Mouse (Mus musculus) thymus, postnatal 14 days (tissue): ENCODE measurements around the gene Ceacam18.
A peak's percentile ranks its signal among the peaks of the same experiment; 100 is the strongest.
"Not testable (repeated sequence)": the region's sequence is repeated elsewhere in the genome, so short reads cannot be mapped to it uniquely, and the experiment has no call there.

Experiments
- DNase-seq: peaks from one replicate; pipeline ENCODE4 v3.0.0; 2021

Gene Ceacam18

GRCm38 (mm10) chr7:43671064-43671808 lies 36.7 kb downstream of the Ceacam18 start:
- no peak for DNase-seq

GRCm38 (mm10) chr7:43671809-43672580 lies 37.5 kb downstream of the Ceacam18 start, which contains the start of gene Ctu1:
TSS of gene Ctu1 (plus strand) at chr7:43672016.
- peak; percentile 88 for DNase-seq

DNA sequence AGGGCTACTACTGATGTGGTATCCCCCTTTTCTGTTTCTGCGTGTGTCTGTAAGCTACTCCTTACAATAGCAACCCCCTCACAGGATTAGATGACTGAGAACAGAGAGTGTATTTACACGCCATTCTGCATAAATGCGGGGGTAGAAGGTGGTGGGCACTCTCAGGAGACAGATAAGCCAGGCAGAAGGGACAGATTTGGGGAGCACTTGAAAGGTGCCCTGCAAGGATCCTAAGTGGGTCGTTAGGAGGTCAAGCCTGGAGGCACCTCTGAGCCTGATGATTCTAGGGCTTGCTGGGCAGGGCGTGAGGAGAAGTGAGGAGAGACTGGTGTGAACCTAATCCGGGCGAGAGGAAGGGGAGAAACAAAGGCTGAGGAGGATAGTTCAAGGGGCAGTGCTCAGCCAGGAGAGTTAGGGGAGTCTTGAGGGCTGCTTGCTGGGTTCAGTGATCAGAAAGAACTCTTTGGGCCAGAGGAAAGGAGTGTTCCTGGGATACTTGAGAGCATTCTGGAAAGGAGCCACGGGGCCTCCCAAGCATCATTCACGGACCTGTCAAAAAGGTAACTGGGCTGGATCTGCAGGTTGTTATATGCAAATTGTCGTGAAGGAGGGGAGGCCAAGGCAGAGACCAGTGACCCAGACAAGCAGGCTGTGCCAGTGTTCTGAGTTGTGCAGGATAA lies 38.2 kb downstream of the Ceacam18 start:
- no peak for DNase-seq

DNA sequence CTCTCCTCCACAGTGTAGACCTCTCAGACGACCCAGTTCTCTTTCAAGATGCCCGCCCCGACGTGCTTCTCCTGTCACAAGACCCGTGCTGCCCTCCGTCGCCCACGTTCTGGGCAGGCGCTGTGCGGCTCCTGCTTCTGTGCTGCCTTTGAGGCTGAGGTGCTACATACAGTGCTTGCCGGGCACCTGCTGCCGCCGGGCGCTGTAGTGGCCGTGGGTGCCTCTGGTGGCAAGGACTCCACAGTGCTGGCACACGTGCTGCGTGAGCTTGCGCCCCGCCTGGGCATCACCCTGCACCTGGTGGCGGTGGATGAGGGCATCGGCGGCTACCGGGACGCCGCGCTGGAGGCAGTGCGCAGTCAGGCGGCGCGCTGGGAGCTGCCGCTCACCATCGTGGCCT lies 40.6 kb downstream of the Ceacam18 start:
- DNase-seq = no peak

GRCm38 (mm10) chr7:43678517-43678916 lies 44.0 kb downstream of the Ceacam18 start:
- peak; percentile 38 for DNase-seq

GRCm38 (mm10) chr7:43680960-43681359 lies 46.5 kb downstream of the Ceacam18 start:
- DNase-seq = peak; percentile 54

DNA sequence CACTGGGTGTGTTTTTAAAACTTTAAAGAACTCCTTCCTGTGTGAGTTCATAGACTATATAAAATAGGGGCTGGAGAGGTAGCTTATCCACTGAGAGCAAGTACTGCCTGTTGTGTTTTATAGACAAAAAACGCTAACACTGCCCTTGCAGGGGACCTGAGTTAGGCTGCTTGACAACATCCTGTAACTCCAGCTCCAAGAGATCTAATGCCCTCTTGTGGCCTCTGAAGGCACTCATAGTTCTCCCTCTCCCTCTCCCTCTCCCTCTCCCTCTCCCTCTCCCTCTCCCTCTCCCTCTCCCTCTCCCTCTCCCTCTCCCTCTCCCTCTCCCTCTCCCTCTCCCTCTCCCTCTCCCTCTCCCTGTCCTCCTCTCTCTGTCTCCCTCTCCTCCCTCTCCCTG lies 48.0 kb downstream of the Ceacam18 start:
- not testable (repeated sequence) for DNase-seq

DNA sequence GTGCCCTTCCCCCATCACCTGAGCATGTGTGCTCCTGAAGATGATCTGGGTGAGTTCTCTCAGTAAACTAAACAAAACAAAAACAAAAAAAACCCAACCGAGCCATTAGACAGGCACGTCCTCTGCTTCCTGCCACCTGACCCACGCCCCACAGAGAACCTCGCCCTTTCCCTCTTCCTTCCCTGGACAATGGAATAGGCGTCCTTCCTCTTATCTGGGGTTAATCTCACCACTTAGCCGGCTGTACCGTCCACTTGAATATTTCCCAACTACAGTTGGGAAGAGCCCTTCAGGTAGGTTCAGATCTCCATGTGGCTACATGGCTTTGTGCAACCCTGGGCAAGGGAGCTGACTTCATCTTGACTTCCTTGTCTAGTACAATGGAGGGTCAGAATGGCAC lies 50.6 kb downstream of the Ceacam18 start:
- DNase-seq = no peak

DNA sequence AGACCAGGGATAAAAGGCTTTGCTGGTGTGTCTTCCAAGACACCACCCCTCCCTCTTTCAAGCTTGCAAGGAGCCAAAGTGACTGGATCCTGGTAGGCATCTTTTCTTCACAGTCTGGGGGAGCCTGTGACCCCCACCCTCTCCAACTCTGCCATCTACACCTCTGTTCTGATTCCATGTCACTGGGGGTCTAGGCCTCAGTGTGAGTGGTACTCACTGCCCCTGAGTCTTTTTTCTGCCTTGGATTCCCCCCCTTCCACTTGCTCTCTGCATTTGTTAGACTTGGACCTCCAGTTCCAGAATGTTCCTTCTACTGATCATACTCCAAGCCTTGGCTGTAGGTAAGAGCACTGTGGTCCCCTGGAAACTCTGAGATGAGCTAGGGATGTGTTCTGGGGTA lies 55.6 kb downstream of the Ceacam18 start, which contains the start of gene Klk14:
Klk14 (plus strand) TSS at position 301 of the 400 bp plus-strand sequence.
- no peak for DNase-seq
